Mouse (Mus musculus): ENCODE data around the gene Sapcd2. TPM values are rescaled to one million over a fixed set of nuclear protein-coding genes. Genes with fewer than 3 reads are reported as not detected.

Sapcd2 gene
- total and polyA plus RNA-seq, 2 experiments, result not detected

- H3K27ac ChIP-seq (replicated peaks; ENCODE audit: insufficient read depth, low read depth, low read length), result no peak overlapping the region
- WGBS, result 60% methylated on average over 9 of the region's 9 CpGs
- no peak for TF ChIP-seq POLR2A (IDR thresholded peaks at IDR 0.05; ENCODE audit: extremely low read depth, insufficient read depth, low read length)
- no peak for TF ChIP-seq CTCF (IDR thresholded peaks at IDR 0.05; ENCODE audit: low read depth, low read length)
- no peak for DNase-seq (ENCODE audit: extremely low read depth, low read depth, low spot score)
- no peaks in the 10 kb centered on the region for H3K36me3 ChIP-seq (ENCODE audit: control insufficient read depth, insufficient read depth, low read length)
- no peaks in the 10 kb centered on the region; the same call in 1 of the 2 replicates for H3K4me1 ChIP-seq (ENCODE audit: control insufficient read depth, insufficient read depth, low read length)
- no peaks in the 10 kb centered on the region for H3K79me2 ChIP-seq (ENCODE audit: control insufficient read depth, insufficient read depth, low read length)
- H3K9ac ChIP-seq (ENCODE audit: low read depth, low read length), result peak overlapping the region; percentile 89
- H3K27me3 ChIP-seq (ENCODE audit: control insufficient read depth, insufficient read depth, low read length), result no peaks in the 10 kb centered on the region
- peak overlapping the region; percentile 86 for H3K4me3 ChIP-seq (ENCODE audit: insufficient read depth, low read depth, low read length)
Observed at GRCm38 (mm10) chr2:25364761-25365090, 7.4 kb upstream of the Sapcd2 start.

- Histone ChIP-seq H3K9ac (ENCODE audit: low read depth, low read length) (peak within 1 kb of the TSS; percentile 89), H3K4me3 (ENCODE audit: insufficient read depth, low read depth, low read length) (peak within 1 kb of the TSS; percentile 86), H3K79me2 (ENCODE audit: control insufficient read depth, insufficient read depth, low read length) (no peaks in the 10 kb centered on the region), H3K27ac (replicated peaks; ENCODE audit: insufficient read depth, low read depth, low read length) (peak within 1 kb of the TSS; percentile 43), H3K27me3 (ENCODE audit: control insufficient read depth, insufficient read depth, low read length) (no peaks in the 10 kb centered on the region), H3K4me1 (ENCODE audit: control insufficient read depth, insufficient read depth, low read length) (no peaks in the 10 kb centered on the region; the same call in 1 of the 2 replicates), H3K36me3 (ENCODE audit: control insufficient read depth, insufficient read depth, low read length) (no peaks in the 10 kb centered on the region)
- TF ChIP-seq POLR2A (IDR thresholded peaks at IDR 0.05; ENCODE audit: extremely low read depth, insufficient read depth, low read length) (peak; percentile 79), CTCF (IDR thresholded peaks at IDR 0.05; ENCODE audit: low read depth, low read length) (no peak)
- peak; percentile 27 for DNase-seq (ENCODE audit: extremely low read depth, low read depth, low spot score)
- WGBS, result 1% methylated on average over 54 of the region's 54 CpGs
Observed at GRCm38 (mm10) chr2:25365091-25365761, 6.9 kb upstream of the Sapcd2 start, which contains the start of gene Uap1l1. Uap1l1 (minus strand) TSS chr2:25365682.

GRCm38 (mm10) chr2:25369996-25370395, 2.1 kb upstream of the Sapcd2 start:
- H3K79me2 ChIP-seq (ENCODE audit: control insufficient read depth, insufficient read depth, low read length), result no peaks in the 10 kb centered on the region
- H3K27me3 ChIP-seq (ENCODE audit: control insufficient read depth, insufficient read depth, low read length), result peaks cover 8% of the 10 kb centered on the region
- H3K27ac ChIP-seq (replicated peaks; ENCODE audit: insufficient read depth, low read depth, low read length), result no peak overlapping the region
- H3K36me3 ChIP-seq (ENCODE audit: control insufficient read depth, insufficient read depth, low read length), result no peaks in the 10 kb centered on the region
- H3K4me3 ChIP-seq (ENCODE audit: insufficient read depth, low read depth, low read length), result no peak overlapping the region
- H3K9ac ChIP-seq (ENCODE audit: low read depth, low read length), result no peak overlapping the region
- TF ChIP-seq POLR2A (IDR thresholded peaks at IDR 0.05; ENCODE audit: extremely low read depth, insufficient read depth, low read length) (no peak), CTCF (IDR thresholded peaks at IDR 0.05; ENCODE audit: low read depth, low read length) (no peak)
- 92% methylated on average over 3 of the region's 3 CpGs for WGBS
- peaks cover 5% of the 10 kb centered on the region for H3K4me1 ChIP-seq (ENCODE audit: control insufficient read depth, insufficient read depth, low read length)
- DNase-seq (ENCODE audit: extremely low read depth, low read depth, low spot score), result no peak

GRCm38 (mm10) chr2:25372644-25373391, 697 bp downstream of the Sapcd2 start:
- Histone ChIP-seq H3K36me3 (ENCODE audit: control insufficient read depth, insufficient read depth, low read length) (no peaks in the 10 kb centered on the region), H3K9ac (ENCODE audit: low read depth, low read length) (peak overlapping the region; percentile 43), H3K27ac (replicated peaks; ENCODE audit: insufficient read depth, low read depth, low read length) (no peak overlapping the region), H3K4me1 (ENCODE audit: control insufficient read depth, insufficient read depth, low read length) (peaks cover 5% of the 10 kb centered on the region; the same call in 1 of the 2 replicates), H3K4me3 (ENCODE audit: insufficient read depth, low read depth, low read length) (peak overlapping the region; percentile 62), H3K79me2 (ENCODE audit: control insufficient read depth, insufficient read depth, low read length) (no peaks in the 10 kb centered on the region), H3K27me3 (ENCODE audit: control insufficient read depth, insufficient read depth, low read length) (peaks cover 8% of the 10 kb centered on the region)
- TF ChIP-seq CTCF (IDR thresholded peaks at IDR 0.05; ENCODE audit: low read depth, low read length), result no peak
- TF ChIP-seq POLR2A (IDR thresholded peaks at IDR 0.05; ENCODE audit: extremely low read depth, insufficient read depth, low read length), result no peak
- DNase-seq (ENCODE audit: extremely low read depth, low read depth, low spot score), result no peak
- WGBS, result 10% methylated on average over 42 of the region's 42 CpGs

GRCm38 (mm10) chr2:25373431-25373830, 1.3 kb downstream of the Sapcd2 start:
- H3K4me3 ChIP-seq (ENCODE audit: insufficient read depth, low read depth, low read length), result no peak overlapping the region
- WGBS, result 73% methylated on average over 2 of the region's 2 CpGs
- no peak overlapping the region for H3K9ac ChIP-seq (ENCODE audit: low read depth, low read length)
- no peaks in the 10 kb centered on the region for H3K36me3 ChIP-seq (ENCODE audit: control insufficient read depth, insufficient read depth, low read length)
- peaks cover 8% of the 10 kb centered on the region for H3K27me3 ChIP-seq (ENCODE audit: control insufficient read depth, insufficient read depth, low read length)
- DNase-seq (ENCODE audit: extremely low read depth, low read depth, low spot score), result no peak
- no peaks in the 10 kb centered on the region for H3K79me2 ChIP-seq (ENCODE audit: control insufficient read depth, insufficient read depth, low read length)
- peaks cover 5% of the 10 kb centered on the region; the same call in 1 of the 2 replicates for H3K4me1 ChIP-seq (ENCODE audit: control insufficient read depth, insufficient read depth, low read length)
- no peak overlapping the region for H3K27ac ChIP-seq (replicated peaks; ENCODE audit: insufficient read depth, low read depth, low read length)
- TF ChIP-seq CTCF (IDR thresholded peaks at IDR 0.05; ENCODE audit: low read depth, low read length), result no peak
- TF ChIP-seq POLR2A (IDR thresholded peaks at IDR 0.05; ENCODE audit: extremely low read depth, insufficient read depth, low read length), result no peak

Data from liver, adult 2 months (tissue).